Mouse (Mus musculus) heart, adult 2 months (tissue): ENCODE data around the gene Dhx9.

ENCODE experiments used
- CTCF ChIP-seq: fragments of 200-600 bp; IDR thresholded peaks from 2 replicates; pipeline ENCODE4 v1.8.1; 2022; ENCODE audit warnings: antibody characterized with exemption, mild to moderate bottlenecking, moderate library complexity
- POLR2A ChIP-seq: fragments of 200-500 bp; IDR thresholded peaks from 2 replicates; pipeline ENCODE4 v1.6.1; 2011; ENCODE audit warnings: mild to moderate bottlenecking, low read depth, low read length, control low read depth; ENCODE audit not compliant: insufficient read depth

DNA sequence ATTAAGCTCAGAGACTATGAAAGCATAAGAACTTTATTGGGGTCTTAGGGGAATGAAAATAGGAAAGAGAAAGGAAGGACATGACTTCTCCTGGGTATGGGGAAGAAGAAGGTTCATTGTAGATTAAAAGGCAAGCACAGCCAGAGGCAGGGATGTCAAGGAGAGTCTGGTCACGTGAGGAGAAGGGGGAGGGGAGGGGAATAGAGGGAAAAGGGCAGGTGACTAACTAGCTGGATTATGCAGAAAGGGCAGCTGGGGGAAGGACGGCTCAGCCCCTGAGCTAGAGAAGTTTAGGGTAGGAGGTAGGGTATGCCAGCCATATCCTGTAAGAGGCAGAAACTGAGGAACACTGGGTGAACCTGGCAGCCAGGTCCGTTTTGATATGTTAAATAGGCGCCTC, 5.9 kb upstream of the Dhx9 start:
- no peak for TF ChIP-seq CTCF
- TF ChIP-seq POLR2A = no peak
